Mouse (Mus musculus) kidney, embryonic 15.5 days (tissue): Measurements from ENCODE around the gene Mpped2. TPM values are rescaled to one million over a fixed set of nuclear protein-coding genes. Genes with fewer than 3 reads are reported as not detected.

Experiments
- ATAC-seq: fragments of 200-750 bp; cut with Nextera tagmentation; replicated peaks from 2 replicates; pipeline ENCODE4 v1.8.0; 2017; ENCODE audit warnings: moderate TSS enrichment; ENCODE audit not compliant: low FRiP score
- H3K27ac ChIP-seq: fragments of 300-500 bp; sonication (generic); 2 replicates; pipeline ENCODE4 v1.5.1; 2015; ENCODE audit warnings: mild to moderate bottlenecking, inconsistent platforms
- H3K27me3 ChIP-seq: fragments of 300-500 bp; sonication (generic); 2 replicates; pipeline ENCODE4 v1.6.1; 2015; ENCODE audit warnings: inconsistent platforms
- H3K36me3 ChIP-seq: fragments of 300-500 bp; sonication (generic); 2 replicates; pipeline ENCODE4 v1.6.1; 2015; ENCODE audit warnings: inconsistent platforms
- H3K4me1 ChIP-seq: fragments of 300-500 bp; sonication (generic); 2 replicates; pipeline ENCODE4 v1.6.1; 2015; ENCODE audit warnings: inconsistent platforms
- H3K4me2 ChIP-seq: fragments of 300-500 bp; sonication (generic); 2 replicates; pipeline ENCODE4 v1.6.1; 2015; ENCODE audit warnings: moderate library complexity, mild to moderate bottlenecking, inconsistent platforms
- H3K4me3 ChIP-seq: fragments of 300-500 bp; sonication (generic); replicated peaks from 2 replicates; pipeline ENCODE4 v1.5.1; 2015; ENCODE audit warnings: mild to moderate bottlenecking, inconsistent platforms
- H3K9ac ChIP-seq: fragments of 300-500 bp; sonication (generic); 2 replicates; pipeline ENCODE4 v1.6.1; 2015; ENCODE audit warnings: mild to moderate bottlenecking, inconsistent platforms
- H3K9me3 ChIP-seq: fragments of 300-500 bp; sonication (generic); replicated peaks from 2 replicates; pipeline ENCODE4 v1.6.1; 2016; ENCODE audit warnings: inconsistent platforms
- WGBS: fragments of 180-500 bp; shearing (Covaris S2); methylation state at CpG from one replicate; pipeline ENCODE4 v1.1.7; 2015; ENCODE audit warnings: mixed read lengths; 5-methylcytosine and 5-hydroxymethylcytosine counted together
- polyA plus RNA-seq: library from polyadenylated mRNA; unstranded; fragments of >200 nt; fragmentation: Nextera tagmentation; extraction: Ambion mirVana; gene quantifications from 2 replicates; pipeline ENCODE4 v1.2.1, GENCODE M21; 2015

Gene Mpped2
- polyA plus RNA-seq, 1 experiment from 2014 or later = 29.5 TPM

- Histone ChIP-seq H3K27me3 (0 out of 2 replicates have a peak, but pooled peaks cover 4% of the 10 kb centered on the region), H3K4me2 (no peak overlapping the region), H3K4me1 (peaks cover 41% of the 10 kb centered on the region), H3K9me3 (no peaks in the 10 kb centered on the region), H3K36me3 (no peaks in the 10 kb centered on the region), H3K27ac (no peak overlapping the region), H3K4me3 (no peak overlapping the region), H3K9ac (no peak overlapping the region)
- 46% methylated on average over 3 of the region's 3 CpGs for WGBS
- no peak for ATAC-seq
Measured at GRCm38 (mm10) chr2:106750878-106751277, 57.8 kb downstream of the Mpped2 start.

- 43% methylated on average over 5 of the region's 5 CpGs for WGBS
- Histone ChIP-seq H3K9ac (no peak overlapping the region), H3K27ac (no peak overlapping the region), H3K4me2 (no peak overlapping the region), H3K36me3 (no peaks in the 10 kb centered on the region), H3K9me3 (no peaks in the 10 kb centered on the region), H3K27me3 (peaks cover 12% of the 10 kb centered on the region; the same call in 1 of the 2 replicates), H3K4me1 (peaks cover 41% of the 10 kb centered on the region), H3K4me3 (no peak overlapping the region)
- peak; percentile 49 for ATAC-seq
Measured at GRCm38 (mm10) chr2:106753703-106754102, 60.6 kb downstream of the Mpped2 start.

- Histone ChIP-seq H3K4me1 (peaks cover 41% of the 10 kb centered on the region), H3K36me3 (no peaks in the 10 kb centered on the region), H3K27ac (no peak overlapping the region), H3K4me3 (no peak overlapping the region), H3K27me3 (peaks cover 13% of the 10 kb centered on the region; the same call in 1 of the 2 replicates), H3K4me2 (no peak overlapping the region), H3K9ac (no peak overlapping the region), H3K9me3 (no peaks in the 10 kb centered on the region)
- ATAC-seq = no peak
- WGBS = 46% methylated on average over 5 of the region's 5 CpGs
Measured at GRCm38 (mm10) chr2:106754696-106755095, 61.6 kb downstream of the Mpped2 start.

- 18% methylated on average over 13 of the region's 13 CpGs for WGBS
- Histone ChIP-seq H3K9me3 (no peaks in the 10 kb centered on the region), H3K9ac (no peak overlapping the region), H3K4me2 (0 out of 2 replicates have a peak overlapping the region, but pooled peaks have one; percentile 13), H3K27ac (0 out of 2 replicates have a peak overlapping the region, but pooled peaks have one; percentile 5), H3K4me1 (peaks cover 36% of the 10 kb centered on the region), H3K36me3 (no peaks in the 10 kb centered on the region), H3K4me3 (no peak overlapping the region), H3K27me3 (peaks cover 13% of the 10 kb centered on the region; the same call in 1 of the 2 replicates)
- peak; percentile 82 for ATAC-seq
Measured at GRCm38 (mm10) chr2:106756354-106757103, 63.5 kb downstream of the Mpped2 start.

GRCm38 (mm10) chr2:106762920-106763319 is 69.9 kb downstream of the Mpped2 start:
- H3K9me3 ChIP-seq = no peaks in the 10 kb centered on the region
- no peak overlapping the region for H3K27ac ChIP-seq
- ATAC-seq = no peak
- H3K36me3 ChIP-seq = no peaks in the 10 kb centered on the region
- 0 out of 2 replicates have a peak, but pooled peaks cover 3% of the 10 kb centered on the region for H3K4me1 ChIP-seq
- 62% methylated on average over 8 of the region's 8 CpGs for WGBS
- H3K9ac ChIP-seq = no peak overlapping the region
- H3K27me3 ChIP-seq = peaks cover 7% of the 10 kb centered on the region; the same call in 1 of the 2 replicates
- no peak overlapping the region for H3K4me3 ChIP-seq
- H3K4me2 ChIP-seq = no peak overlapping the region

GRCm38 (mm10) chr2:106769236-106769635 is 76.2 kb downstream of the Mpped2 start:
- no peak overlapping the region for H3K27ac ChIP-seq
- 0 out of 2 replicates have a peak, but pooled peaks have one; percentile 35 for ATAC-seq
- no peak overlapping the region for H3K9ac ChIP-seq
- no peaks in the 10 kb centered on the region for H3K36me3 ChIP-seq
- H3K27me3 ChIP-seq = no peaks in the 10 kb centered on the region
- no peak overlapping the region for H3K4me2 ChIP-seq
- H3K4me3 ChIP-seq = no peak overlapping the region
- 63% methylated on average over 12 of the region's 12 CpGs for WGBS
- H3K4me1 ChIP-seq = peaks cover 4% of the 10 kb centered on the region
- H3K9me3 ChIP-seq = no peaks in the 10 kb centered on the region

- H3K4me1 ChIP-seq = peaks cover 24% of the 10 kb centered on the region
- no peak overlapping the region for H3K9ac ChIP-seq
- no peak for ATAC-seq
- no peaks in the 10 kb centered on the region for H3K9me3 ChIP-seq
- no peaks in the 10 kb centered on the region for H3K27me3 ChIP-seq
- H3K36me3 ChIP-seq = no peaks in the 10 kb centered on the region
- no peak overlapping the region for H3K27ac ChIP-seq
- 75% methylated on average over 5 of the region's 5 CpGs for WGBS
- H3K4me3 ChIP-seq = no peak overlapping the region
- H3K4me2 ChIP-seq = no peak overlapping the region
Measured at GRCm38 (mm10) chr2:106772643-106773042, 79.6 kb downstream of the Mpped2 start.

GRCm38 (mm10) chr2:106774251-106775196 is 81.5 kb downstream of the Mpped2 start:
- H3K4me2 ChIP-seq = no peak overlapping the region
- H3K36me3 ChIP-seq = no peaks in the 10 kb centered on the region
- H3K4me3 ChIP-seq = no peak overlapping the region
- no peaks in the 10 kb centered on the region for H3K27me3 ChIP-seq
- WGBS = 31% methylated on average over 10 of the region's 10 CpGs
- no peak overlapping the region for H3K9ac ChIP-seq
- peaks cover 24% of the 10 kb centered on the region for H3K4me1 ChIP-seq
- H3K9me3 ChIP-seq = no peaks in the 10 kb centered on the region
- ATAC-seq = peak; percentile 89
- H3K27ac ChIP-seq = peak overlapping the region; percentile 80

- 0 out of 2 replicates have a peak, but pooled peaks have one; percentile 40 for ATAC-seq
- 51% methylated on average over 2 of the region's 2 CpGs for WGBS
Measured at GRCm38 (mm10) chr2:106775994-106776393, 82.9 kb downstream of the Mpped2 start.

GRCm38 (mm10) chr2:106778861-106779516 is 85.9 kb downstream of the Mpped2 start:
- H3K9ac ChIP-seq = no peak overlapping the region
- H3K4me2 ChIP-seq = no peak overlapping the region
- no peak for ATAC-seq
- H3K4me1 ChIP-seq = peaks cover 22% of the 10 kb centered on the region
- 76% methylated on average over 7 of the region's 7 CpGs for WGBS
- no peak overlapping the region for H3K4me3 ChIP-seq
- no peaks in the 10 kb centered on the region for H3K36me3 ChIP-seq
- H3K27me3 ChIP-seq = no peaks in the 10 kb centered on the region
- H3K27ac ChIP-seq = no peak overlapping the region
- no peaks in the 10 kb centered on the region for H3K9me3 ChIP-seq

More at GRCm38 (mm10) chr2:106775994-106776393, 82.9 kb downstream of the Mpped2 start:
- no peaks in the 10 kb centered on the region for H3K9me3 ChIP-seq
- no peaks in the 10 kb centered on the region for H3K36me3 ChIP-seq
- H3K27ac ChIP-seq = no peak overlapping the region
- H3K9ac ChIP-seq = no peak overlapping the region
- H3K4me1 ChIP-seq = peaks cover 24% of the 10 kb centered on the region
- H3K27me3 ChIP-seq = no peaks in the 10 kb centered on the region
- H3K4me3 ChIP-seq = no peak overlapping the region
- no peak overlapping the region for H3K4me2 ChIP-seq
